Mouse (Mus musculus): ENCODE measurements at regions not wholly inside any gene's neighbourhood (a gene's known extent, or its start where the extent isn't known, plus 50 kb on each side); places are given as distances from the start of the nearest gene placed in this dataset.

GRCm38 (mm10) chr16:76454741-76455465 lies 81.3 kb upstream of the Nrip1 start:
- H3K4me3 ChIP-seq (ENCODE audit: insufficient read depth, low read depth, low read length), result no peak overlapping the region
- peaks cover 14% of the 10 kb centered on the region for H3K4me1 ChIP-seq (ENCODE audit: control insufficient read depth, insufficient read depth, low read length)
- H3K27me3 ChIP-seq (replicated peaks; ENCODE audit: control insufficient read depth, insufficient read depth, low read length), result no peaks in the 10 kb centered on the region
- 26% methylated on average over 17 of the region's 17 CpGs for WGBS
- no peaks in the 10 kb centered on the region for H3K36me3 ChIP-seq (ENCODE audit: control insufficient read depth, insufficient read depth, low read length)
- TF ChIP-seq CTCF (conservative IDR thresholded peaks at IDR 0.05; ENCODE audit: insufficient read depth, insufficient read length, low read depth, low read length) (0 out of 2 replicates have a peak, but pooled peaks have one; percentile 6), POLR2A (IDR thresholded peaks at IDR 0.05; ENCODE audit: low read depth, low read length) (no peak)
- DNase-seq, result peak; percentile 97
- H3K27ac ChIP-seq (ENCODE audit: insufficient read depth, low read depth, low read length), result peak overlapping the region; percentile 97

DNA sequence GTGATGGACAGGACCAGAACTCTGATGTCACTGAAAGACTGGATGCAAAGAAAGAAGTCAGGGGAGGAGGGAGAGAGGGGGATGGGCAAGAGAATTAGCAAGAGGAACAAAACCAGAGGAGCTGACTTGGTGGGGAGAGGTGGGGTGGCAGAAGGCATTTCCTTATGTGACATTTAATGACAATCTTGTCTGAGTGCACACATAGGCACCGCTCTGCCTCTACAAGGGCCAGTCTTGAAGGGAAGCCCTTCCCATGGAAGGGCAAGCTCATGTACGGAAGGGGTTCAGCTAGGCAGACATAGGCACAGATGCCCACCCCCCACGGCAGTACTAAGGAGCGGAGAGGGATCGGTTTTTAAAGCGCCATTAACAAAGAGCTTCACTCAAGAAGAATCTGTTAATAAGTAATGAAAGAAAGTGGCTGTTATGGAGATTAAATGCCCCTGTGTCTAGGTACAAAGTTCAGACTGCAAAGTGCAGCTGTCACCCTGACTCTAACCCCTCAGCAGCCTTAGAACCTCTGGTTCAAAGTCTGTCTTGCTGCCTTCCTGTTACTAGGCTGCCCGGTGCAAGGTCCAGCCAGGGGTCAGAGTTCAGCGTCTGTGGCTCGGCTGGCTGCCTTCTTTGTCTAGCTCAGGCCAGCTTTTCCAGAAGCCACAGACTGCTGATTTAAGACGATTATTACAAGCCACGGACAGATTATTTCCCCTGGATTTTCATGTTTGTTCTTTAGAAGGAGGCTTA lies 80.0 kb upstream of the Nrip1 start:
- H3K4me1 ChIP-seq (ENCODE audit: control insufficient read depth, insufficient read depth, low read length), result peaks cover 14% of the 10 kb centered on the region
- peak overlapping the region; percentile 23; the same call in 1 of the 2 replicates for H3K4me3 ChIP-seq (ENCODE audit: insufficient read depth, low read depth, low read length)

DNA sequence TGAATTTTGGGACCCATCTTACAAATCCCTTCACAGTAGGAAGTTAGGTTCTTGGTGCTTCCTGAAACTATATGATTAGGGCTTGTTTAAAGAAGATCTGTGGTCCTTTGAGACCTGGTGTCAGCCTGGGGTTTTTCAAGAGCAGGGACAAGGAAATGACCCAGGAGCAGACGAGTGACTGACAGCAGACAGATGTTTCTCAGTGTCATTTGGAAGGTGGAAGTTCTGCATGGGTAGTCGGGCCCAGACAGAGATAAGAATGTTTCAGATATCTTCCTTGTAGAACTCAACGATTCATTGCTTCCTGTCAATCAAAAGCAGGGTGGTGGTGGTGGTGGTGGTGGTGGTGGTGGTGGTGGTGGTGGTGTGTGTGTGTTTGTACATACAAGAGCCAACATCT lies 75.1 kb upstream of the Nrip1 start:
- 73% methylated on average over 3 of the region's 3 CpGs for WGBS
- no peak for DNase-seq
- no peaks in the 10 kb centered on the region for H3K27me3 ChIP-seq (replicated peaks; ENCODE audit: control insufficient read depth, insufficient read depth, low read length)
- peaks cover 4% of the 10 kb centered on the region; the same call in 1 of the 2 replicates for H3K4me1 ChIP-seq (ENCODE audit: control insufficient read depth, insufficient read depth, low read length)
- no peak overlapping the region for H3K4me3 ChIP-seq (ENCODE audit: insufficient read depth, low read depth, low read length)
- no peaks in the 10 kb centered on the region for H3K36me3 ChIP-seq (ENCODE audit: control insufficient read depth, insufficient read depth, low read length)
- H3K27ac ChIP-seq (ENCODE audit: insufficient read depth, low read depth, low read length), result no peak overlapping the region
- no peak for TF ChIP-seq CTCF (conservative IDR thresholded peaks at IDR 0.05; ENCODE audit: insufficient read depth, insufficient read length, low read depth, low read length)
- no peak for TF ChIP-seq POLR2A (IDR thresholded peaks at IDR 0.05; ENCODE audit: low read depth, low read length)

More for the DNA sequence above, 80.0 kb upstream of the Nrip1 start:
- DNase-seq, result peak; percentile 97
- peak overlapping the region; percentile 97 for H3K27ac ChIP-seq (ENCODE audit: insufficient read depth, low read depth, low read length)
- no peaks in the 10 kb centered on the region for H3K27me3 ChIP-seq (replicated peaks; ENCODE audit: control insufficient read depth, insufficient read depth, low read length)
- WGBS, result 17% methylated on average over 11 of the region's 11 CpGs
- no peak for TF ChIP-seq POLR2A (IDR thresholded peaks at IDR 0.05; ENCODE audit: low read depth, low read length)
- no peak for TF ChIP-seq CTCF (conservative IDR thresholded peaks at IDR 0.05; ENCODE audit: insufficient read depth, insufficient read length, low read depth, low read length)
- no peaks in the 10 kb centered on the region for H3K36me3 ChIP-seq (ENCODE audit: control insufficient read depth, insufficient read depth, low read length)

GRCm38 (mm10) chr16:76447033-76447432 lies 73.4 kb upstream of the Nrip1 start:
- 87% methylated on average over 3 of the region's 3 CpGs for WGBS
- TF ChIP-seq POLR2A (IDR thresholded peaks at IDR 0.05; ENCODE audit: low read depth, low read length), result no peak
- no peak for TF ChIP-seq CTCF (conservative IDR thresholded peaks at IDR 0.05; ENCODE audit: insufficient read depth, insufficient read length, low read depth, low read length)
- Histone ChIP-seq H3K27ac (ENCODE audit: insufficient read depth, low read depth, low read length) (no peak overlapping the region), H3K36me3 (ENCODE audit: control insufficient read depth, insufficient read depth, low read length) (no peaks in the 10 kb centered on the region), H3K27me3 (replicated peaks; ENCODE audit: control insufficient read depth, insufficient read depth, low read length) (no peaks in the 10 kb centered on the region), H3K4me3 (ENCODE audit: insufficient read depth, low read depth, low read length) (no peak overlapping the region), H3K4me1 (ENCODE audit: control insufficient read depth, insufficient read depth, low read length) (no peaks in the 10 kb centered on the region)
- no peak for DNase-seq

DNA sequence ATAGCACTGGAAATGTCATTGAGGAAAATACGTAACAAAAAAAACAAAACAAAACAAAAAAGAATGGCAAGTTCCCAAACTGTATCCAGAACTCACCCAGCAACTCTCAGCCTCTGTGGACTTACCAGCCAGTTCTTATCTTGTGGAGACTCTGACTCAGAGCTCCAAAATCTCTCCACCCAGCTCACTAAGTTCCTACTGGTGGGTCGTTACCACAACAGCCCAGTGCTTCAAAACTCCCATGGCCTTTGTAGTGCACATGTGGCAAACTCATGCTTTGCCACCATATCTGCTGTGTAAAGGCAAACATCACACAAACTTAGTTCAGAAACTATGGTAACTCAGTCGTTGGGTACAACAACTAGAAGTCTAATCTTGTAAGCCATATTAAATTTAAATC lies 71.0 kb upstream of the Nrip1 start:
- no peaks in the 10 kb centered on the region for H3K36me3 ChIP-seq (ENCODE audit: control insufficient read depth, insufficient read depth, low read length)
- no peaks in the 10 kb centered on the region for H3K4me1 ChIP-seq (ENCODE audit: control insufficient read depth, insufficient read depth, low read length)
- 86% methylated on average over 3 of the region's 3 CpGs for WGBS
- TF ChIP-seq CTCF (conservative IDR thresholded peaks at IDR 0.05; ENCODE audit: insufficient read depth, insufficient read length, low read depth, low read length) (no peak), POLR2A (IDR thresholded peaks at IDR 0.05; ENCODE audit: low read depth, low read length) (no peak)
- no peak overlapping the region for H3K4me3 ChIP-seq (ENCODE audit: insufficient read depth, low read depth, low read length)
- no peaks in the 10 kb centered on the region for H3K27me3 ChIP-seq (replicated peaks; ENCODE audit: control insufficient read depth, insufficient read depth, low read length)
- DNase-seq, result no peak
- H3K27ac ChIP-seq (ENCODE audit: insufficient read depth, low read depth, low read length), result no peak overlapping the region

DNA sequence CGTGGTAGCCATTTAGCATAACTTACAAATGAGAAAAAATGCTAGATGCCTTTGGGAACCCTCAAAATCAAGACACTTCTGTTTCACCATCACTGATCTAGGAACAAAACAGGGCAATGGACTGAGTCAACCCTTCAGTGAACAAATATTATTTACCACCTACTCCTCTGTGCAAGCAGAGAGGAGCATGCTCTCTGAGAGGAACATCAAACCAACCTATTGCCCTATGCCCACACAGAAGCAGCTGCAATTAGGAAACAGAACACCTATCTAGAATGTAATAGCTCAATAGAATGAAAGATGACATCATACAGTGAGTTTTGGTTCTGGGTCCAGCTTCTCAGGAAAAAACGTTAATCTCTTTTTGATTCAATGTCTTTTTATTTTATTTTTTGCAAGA lies 69.0 kb upstream of the Nrip1 start:
- Histone ChIP-seq H3K4me1 (ENCODE audit: control insufficient read depth, insufficient read depth, low read length) (peaks cover 2% of the 10 kb centered on the region; the same call in 1 of the 2 replicates), H3K27ac (ENCODE audit: insufficient read depth, low read depth, low read length) (no peak overlapping the region), H3K4me3 (ENCODE audit: insufficient read depth, low read depth, low read length) (no peak overlapping the region), H3K36me3 (ENCODE audit: control insufficient read depth, insufficient read depth, low read length) (no peaks in the 10 kb centered on the region), H3K27me3 (replicated peaks; ENCODE audit: control insufficient read depth, insufficient read depth, low read length) (no peaks in the 10 kb centered on the region)
- DNase-seq, result no peak
- 89% methylated on average over 2 of the region's 2 CpGs for WGBS
- no peak for TF ChIP-seq CTCF (conservative IDR thresholded peaks at IDR 0.05; ENCODE audit: insufficient read depth, insufficient read length, low read depth, low read length)
- no peak for TF ChIP-seq POLR2A (IDR thresholded peaks at IDR 0.05; ENCODE audit: low read depth, low read length)

DNA sequence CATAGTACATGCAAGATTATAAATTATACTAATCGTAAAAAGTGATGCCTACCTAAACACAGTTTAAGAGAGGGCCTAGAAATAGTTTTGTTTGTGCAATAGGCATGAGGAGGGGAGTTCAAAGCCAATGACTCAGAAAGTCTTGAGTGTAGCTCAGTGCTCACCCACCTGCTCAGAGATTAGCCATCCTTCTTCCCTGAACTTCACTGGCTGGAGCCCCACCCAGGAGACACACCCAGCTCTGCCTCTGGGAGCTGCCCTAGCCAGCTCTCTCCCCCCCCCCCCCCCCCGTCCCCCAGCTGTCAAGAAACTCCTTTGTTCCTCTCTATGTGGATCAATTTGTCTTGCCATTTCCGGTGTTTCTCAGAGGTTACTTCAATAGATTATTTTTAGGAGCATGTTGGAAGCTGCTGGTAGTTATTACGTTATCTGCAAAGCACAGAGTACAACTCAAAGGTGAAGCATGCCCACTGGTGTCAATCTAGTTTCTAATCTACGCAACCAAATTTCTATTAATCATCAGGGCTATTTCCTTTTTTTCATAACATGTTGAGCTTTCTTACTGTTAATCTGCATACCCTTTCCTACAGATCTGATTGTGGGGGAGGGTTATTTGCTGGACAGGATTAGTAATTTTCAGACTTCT lies 68.3 kb upstream of the Nrip1 start:
- DNase-seq, result peak; percentile 19
- Histone ChIP-seq H3K36me3 (ENCODE audit: control insufficient read depth, insufficient read depth, low read length) (no peaks in the 10 kb centered on the region), H3K27ac (ENCODE audit: insufficient read depth, low read depth, low read length) (no peak overlapping the region), H3K27me3 (replicated peaks; ENCODE audit: control insufficient read depth, insufficient read depth, low read length) (no peaks in the 10 kb centered on the region), H3K4me1 (ENCODE audit: control insufficient read depth, insufficient read depth, low read length) (peaks cover 2% of the 10 kb centered on the region; the same call in 1 of the 2 replicates), H3K4me3 (ENCODE audit: insufficient read depth, low read depth, low read length) (no peak overlapping the region)
- 43% methylated on average over 5 of the region's 5 CpGs for WGBS
- TF ChIP-seq CTCF (conservative IDR thresholded peaks at IDR 0.05; ENCODE audit: insufficient read depth, insufficient read length, low read depth, low read length) (no peak), POLR2A (IDR thresholded peaks at IDR 0.05; ENCODE audit: low read depth, low read length) (no peak)

Data from kidney, adult 2 months (tissue).